Mouse (Mus musculus) lung, postnatal 0 days (tissue): Measurements from ENCODE around the gene Ctxn1.

ENCODE experiments used
- CTCF ChIP-seq: IDR thresholded peaks from 2 replicates; pipeline ENCODE4 v1.5.1; 2016; ENCODE audit warnings: antibody characterized with exemption, mild to moderate bottlenecking
- EP300 ChIP-seq: IDR thresholded peaks from 2 replicates; pipeline ENCODE4 v1.6.1; 2016; ENCODE audit warnings: antibody characterized with exemption, mild to moderate bottlenecking, control low read depth

GRCm38 (mm10) chr8:4249213-4249612 lies 9.9 kb downstream of the Ctxn1 start:
- TF ChIP-seq CTCF = no peak
- TF ChIP-seq EP300 = no peak
